Mouse (Mus musculus) lung, postnatal 0 days (tissue): ENCODE measurements at regions not wholly inside any gene's neighbourhood (a gene's known extent, or its start where the extent isn't known, plus 50 kb on each side); places are given as distances from the start of the nearest gene placed in this dataset.

Experiments
- CTCF ChIP-seq: IDR thresholded peaks from 2 replicates; pipeline ENCODE4 v1.5.1; 2016; ENCODE audit warnings: antibody characterized with exemption, mild to moderate bottlenecking
- EP300 ChIP-seq: IDR thresholded peaks from 2 replicates; pipeline ENCODE4 v1.6.1; 2016; ENCODE audit warnings: antibody characterized with exemption, mild to moderate bottlenecking, control low read depth

DNA sequence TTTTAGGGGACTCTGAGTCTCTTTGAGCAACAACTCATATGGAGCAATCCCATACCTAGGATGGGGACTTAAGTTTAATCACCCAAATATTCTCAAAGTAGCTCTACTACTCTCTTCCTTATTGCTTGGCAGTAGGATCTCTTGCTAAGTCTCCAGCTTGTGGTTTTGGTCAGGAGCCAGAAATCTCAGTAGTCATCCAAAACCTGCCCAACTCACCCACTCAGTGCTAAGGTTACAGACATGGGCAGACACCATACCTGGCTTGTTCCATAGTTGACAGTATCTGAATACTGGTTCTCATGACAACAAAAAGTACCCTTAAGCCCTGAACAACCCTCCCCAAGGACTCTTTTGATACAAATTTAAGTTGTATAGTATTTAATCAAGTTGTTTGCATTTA is 288.7 kb downstream of the Gm11146 start:
- TF ChIP-seq CTCF (no peak), EP300 (no peak)
